Mouse (Mus musculus) lung, postnatal 25 days (tissue): ENCODE data around the gene Coq2.

ENCODE experiments used
- DNase-seq: peaks from one replicate; pipeline ENCODE4 v3.0.0; 2022; ENCODE audit warnings: low spot score

Gene Coq2

DNA sequence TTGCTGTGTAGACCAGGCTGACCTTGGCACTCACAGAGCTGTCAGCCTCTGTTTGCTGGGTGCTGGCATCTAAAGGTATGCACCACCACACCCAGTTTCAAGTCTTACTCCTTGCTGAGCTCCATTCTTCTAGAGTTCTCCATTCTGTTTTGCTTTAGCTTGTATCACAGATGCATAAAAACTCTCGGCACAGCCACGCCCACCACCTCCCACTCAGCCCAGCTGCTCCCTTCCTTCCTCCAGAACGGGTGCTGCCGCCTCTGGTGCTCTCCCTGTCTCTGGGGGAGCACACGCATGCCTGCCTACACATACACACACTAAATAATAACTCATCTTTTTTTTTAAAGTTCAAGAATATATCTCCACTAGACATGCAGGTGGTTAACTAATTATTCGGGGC, 16.5 kb downstream of the Coq2 start:
- DNase-seq, result no peak

GRCm38 (mm10) chr5:100656352-100656751, 18.6 kb downstream of the Coq2 start:
- DNase-seq, result no peak

GRCm38 (mm10) chr5:100652327-100652726, 22.6 kb downstream of the Coq2 start:
- DNase-seq, result no peak

DNA sequence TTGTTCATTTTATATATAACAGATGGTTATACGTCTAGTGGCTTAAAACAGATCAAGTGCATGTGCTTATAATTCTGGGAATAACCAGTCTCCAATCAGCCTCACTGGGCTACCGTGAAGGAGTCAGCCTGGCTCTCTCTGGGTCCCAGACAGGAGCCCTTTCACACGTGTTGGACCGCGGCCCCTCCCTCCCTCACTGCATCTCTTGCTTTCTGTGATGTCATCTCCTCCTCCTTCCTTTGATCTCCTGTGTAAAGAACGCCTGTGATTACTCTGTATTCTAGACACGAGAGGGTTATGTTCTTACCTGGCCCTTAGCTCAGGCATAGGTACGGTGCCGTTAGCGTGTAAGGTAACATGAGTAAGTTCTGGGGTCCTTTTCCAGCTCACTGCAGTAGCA, 23.5 kb downstream of the Coq2 start:
- no peak for DNase-seq

- no peak for DNase-seq
Measured at GRCm38 (mm10) chr5:100650969-100651368, 24.0 kb downstream of the Coq2 start.

DNA sequence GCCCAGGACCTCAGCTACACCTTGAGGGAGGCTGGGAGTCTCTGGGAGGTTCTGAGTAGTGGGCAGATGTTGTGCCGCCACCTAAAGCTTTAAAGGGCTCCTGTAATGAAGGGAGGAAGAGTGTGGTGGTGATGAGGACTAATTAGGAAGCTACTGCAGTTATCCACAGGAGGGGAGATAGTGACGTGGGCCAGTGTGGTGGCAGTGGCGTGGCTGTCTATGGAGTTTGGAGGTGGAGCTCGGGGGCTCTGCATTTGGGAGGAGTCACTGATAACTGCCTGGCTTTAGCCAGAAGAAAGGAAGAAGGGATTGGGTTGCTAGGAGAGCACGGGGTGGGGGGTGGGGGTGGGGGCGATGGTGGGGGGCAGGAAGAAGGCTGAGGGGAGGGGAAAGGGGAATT, 26.4 kb downstream of the Coq2 start:
- DNase-seq, result no peak

GRCm38 (mm10) chr5:100648046-100648445, 26.9 kb downstream of the Coq2 start:
- DNase-seq, result no peak

- DNase-seq, result no peak
Measured at GRCm38 (mm10) chr5:100646558-100646957, 28.4 kb downstream of the Coq2 start.

DNA sequence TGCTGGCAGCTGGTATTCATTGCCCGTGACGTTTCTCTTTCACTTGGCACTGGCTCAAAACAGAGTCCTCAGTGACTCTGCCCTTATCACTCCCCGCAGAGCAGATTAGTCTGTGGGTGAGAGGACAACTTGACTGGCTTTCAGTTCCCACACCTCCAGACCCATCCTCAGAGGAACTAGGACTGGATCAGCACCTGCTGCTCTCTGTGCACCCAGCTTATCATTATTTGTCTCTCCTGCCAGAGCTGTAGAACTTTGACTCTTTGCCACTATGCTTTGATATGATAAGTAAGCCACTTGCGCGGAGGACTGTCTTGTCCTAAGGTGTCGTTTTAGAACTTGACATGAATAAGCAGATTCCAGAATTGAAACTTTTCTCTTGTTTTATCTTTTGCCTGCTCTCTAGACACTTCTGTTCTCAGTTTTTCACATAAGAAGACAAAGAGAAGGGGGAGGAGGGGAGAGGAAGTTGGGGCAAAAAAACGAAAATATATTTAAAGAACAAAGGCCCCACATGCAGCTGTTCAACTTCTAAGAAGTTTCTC, 30.9 kb downstream of the Coq2 start:
- peak; percentile 51 for DNase-seq

DNA sequence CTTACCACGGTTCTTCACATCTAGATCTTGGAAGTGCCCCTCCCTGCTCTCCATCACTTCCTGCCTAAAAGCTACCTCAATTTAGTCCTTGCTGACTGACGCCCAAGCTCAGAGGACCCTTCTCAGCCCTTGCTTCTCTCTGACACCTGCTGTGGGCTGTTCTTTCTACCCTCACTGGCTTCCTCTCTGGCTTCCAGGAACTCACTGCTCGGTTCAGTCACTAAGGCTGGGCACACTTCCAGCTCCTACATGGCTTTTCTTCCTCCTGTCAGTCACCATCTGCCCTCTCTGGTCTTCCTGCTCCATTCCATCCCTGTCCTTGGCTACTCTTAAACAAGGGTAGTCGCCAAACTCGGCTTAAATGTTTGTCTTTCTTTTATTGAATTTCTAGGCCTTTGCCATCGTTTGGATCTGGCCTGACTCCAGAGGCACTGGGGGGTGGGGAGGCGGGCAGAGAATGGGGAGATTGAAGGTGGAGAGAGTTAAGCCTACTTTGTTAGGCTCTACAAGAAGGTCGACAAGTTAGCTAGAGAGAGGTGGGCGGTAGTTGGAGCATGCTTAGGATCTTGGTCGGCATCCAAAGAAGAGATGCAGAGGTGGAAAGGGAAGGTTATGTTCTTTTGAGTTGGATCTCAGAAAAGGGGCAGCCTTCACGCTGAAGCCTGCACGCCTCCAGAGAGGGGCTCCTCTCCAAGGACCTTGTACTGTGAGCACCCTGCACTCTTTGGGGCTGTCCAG, 31.5 kb downstream of the Coq2 start:
- DNase-seq, result no peak

DNA sequence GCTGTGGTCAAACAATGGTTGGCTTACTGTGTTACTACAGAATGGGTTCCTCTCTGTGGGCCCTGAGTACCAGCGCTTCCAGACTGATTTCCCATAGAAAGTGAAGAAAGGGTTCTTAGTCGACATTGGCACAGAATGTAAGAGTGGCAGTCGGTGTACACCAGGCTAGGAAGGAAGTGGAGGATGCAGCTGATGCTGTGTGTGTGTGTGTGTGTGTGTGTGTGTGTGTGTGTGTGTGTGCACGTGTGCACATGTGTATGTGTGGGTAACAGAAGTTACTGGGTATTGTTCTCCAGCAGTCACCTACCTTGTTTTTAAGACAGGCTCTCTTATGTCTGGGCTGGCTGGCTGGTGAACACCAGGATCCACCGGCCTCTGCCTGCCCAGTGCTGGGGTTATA, 32.6 kb downstream of the Coq2 start:
- no peak for DNase-seq

DNA sequence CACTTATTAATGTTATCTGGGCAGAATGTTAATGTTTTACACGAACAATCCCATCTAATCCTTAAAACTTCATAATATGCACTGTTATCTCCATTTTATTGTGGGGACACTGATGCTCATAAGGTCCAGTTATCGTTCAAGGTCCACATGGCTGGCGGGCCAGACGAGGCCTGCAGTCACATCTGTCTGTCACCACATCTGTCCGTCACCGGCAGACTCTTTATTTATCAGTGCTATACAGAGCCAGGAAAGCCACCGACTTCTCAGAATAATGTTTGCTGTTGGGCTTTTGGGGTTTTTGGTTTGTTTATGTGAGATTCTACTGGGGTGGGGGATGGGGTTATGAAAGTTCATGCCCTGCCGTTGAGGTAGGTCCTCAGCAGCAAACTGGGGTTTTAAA, 36.5 kb downstream of the Coq2 start:
- no peak for DNase-seq

DNA sequence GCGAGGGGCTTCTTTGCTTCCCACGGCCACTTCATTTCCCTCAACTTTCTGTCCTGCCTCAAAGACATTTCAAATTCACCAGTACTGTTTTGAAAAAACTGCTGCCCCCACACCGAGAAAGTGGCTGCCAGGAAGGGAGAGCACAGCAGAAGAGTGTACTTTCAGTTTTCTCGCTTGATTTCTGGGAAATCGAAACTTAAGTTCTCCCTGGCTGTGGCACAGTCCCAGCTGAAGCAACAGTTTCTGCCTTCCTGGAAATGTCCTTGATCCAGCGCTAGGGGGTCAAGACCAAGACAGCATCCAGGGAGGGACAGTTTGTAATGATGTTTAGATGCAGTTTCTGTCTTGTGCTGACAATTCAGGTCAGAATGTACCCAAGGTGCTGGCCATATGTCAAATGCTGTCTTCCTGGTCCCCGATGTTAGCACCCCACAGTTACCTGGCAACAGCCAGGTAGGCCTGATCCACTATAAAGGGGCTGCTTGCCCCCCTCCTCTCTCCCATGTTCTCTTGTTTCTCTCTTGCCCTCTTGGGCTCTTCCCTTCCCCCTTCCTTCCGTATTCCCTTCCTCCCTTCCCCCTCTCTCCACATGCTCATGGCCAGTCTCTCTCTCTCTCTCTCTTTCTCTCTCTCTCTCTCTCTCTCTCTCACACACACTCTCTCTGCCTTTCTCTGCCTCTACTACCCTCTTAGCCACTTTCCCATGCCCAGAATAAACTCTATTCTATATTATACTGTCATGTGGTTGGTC, 38.0 kb downstream of the Coq2 start:
- DNase-seq, result peak; percentile 65

DNA sequence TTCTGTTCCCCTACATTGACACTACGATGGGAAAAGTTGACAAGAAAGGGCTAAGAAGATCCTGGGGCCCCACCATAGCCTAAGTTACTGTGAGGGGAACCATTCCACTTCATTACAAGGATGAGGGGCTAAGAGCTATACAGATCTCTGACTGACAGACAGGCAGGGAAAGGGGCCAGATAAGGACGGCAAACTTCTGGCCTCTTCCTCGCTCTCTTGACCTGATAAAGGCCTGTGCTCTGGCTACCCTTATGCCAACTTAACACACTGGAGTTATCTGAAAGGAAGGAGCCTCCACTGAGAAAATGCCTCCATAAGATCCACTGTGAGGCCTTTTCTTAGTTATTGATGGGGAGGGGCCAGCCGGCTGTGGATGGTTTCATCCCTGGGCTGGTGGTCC, 39.0 kb downstream of the Coq2 start:
- DNase-seq, result no peak

DNA sequence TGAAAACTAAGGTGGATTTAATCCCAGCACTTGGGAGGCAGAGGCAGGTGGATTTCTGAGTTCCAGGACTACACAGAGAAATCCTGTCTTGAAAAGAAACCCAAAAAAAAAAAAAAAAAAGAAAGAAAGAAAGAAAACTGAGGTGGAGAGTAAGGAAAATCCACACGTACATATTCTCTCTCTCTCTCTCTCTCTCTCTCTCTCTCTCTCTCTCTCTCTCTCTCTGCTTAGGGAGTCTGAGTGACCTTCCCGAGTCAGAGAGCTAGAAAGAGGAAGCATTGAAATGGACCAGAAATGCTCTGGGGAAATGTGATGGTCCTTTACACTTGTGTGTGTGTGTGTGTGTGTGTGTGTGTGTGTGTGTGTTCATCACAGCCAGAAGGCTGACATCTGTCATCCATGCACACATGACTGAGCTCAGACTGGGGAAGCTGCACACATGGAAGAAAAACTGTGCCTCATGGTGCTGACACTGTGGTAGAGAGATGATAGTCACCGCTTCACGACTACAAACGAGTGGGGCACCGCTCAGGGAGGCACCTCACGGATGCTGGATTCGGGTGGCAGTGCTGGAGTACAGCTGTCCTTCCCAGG, 40.0 kb downstream of the Coq2 start:
- no peak for DNase-seq

DNA sequence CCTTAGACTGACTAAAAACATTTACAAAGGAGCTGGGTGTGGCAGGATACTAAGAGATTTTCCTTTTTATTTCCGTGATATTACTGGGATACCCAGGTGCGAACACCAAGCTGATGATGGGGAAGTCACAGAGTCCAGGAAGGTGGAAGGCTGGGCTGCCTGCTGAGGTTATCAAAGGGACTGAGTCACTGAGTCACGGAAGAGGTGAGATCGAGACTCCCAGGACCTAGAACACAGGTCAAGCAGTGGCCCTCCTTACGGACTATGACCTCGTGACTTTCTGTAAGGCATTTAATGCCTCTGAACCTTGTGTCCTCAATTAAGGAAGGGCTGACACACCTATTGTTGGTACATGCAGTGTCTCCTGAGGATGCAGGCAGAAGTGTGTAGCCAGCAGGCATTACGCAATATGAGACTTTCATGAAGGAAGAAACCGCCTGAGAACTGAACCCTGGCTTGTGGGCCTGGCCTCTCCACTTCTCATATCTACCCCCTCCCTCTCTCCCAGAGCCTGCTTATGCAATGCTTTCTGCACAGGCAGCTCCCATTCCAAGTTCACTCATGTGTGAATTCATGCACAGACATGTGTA, 42.3 kb downstream of the Coq2 start:
- peak; percentile 62 for DNase-seq

GRCm38 (mm10) chr5:100628807-100629206, 46.1 kb downstream of the Coq2 start:
- DNase-seq, result no peak

- no peak for DNase-seq
Measured at GRCm38 (mm10) chr5:100626526-100626925, 48.4 kb downstream of the Coq2 start.

DNA sequence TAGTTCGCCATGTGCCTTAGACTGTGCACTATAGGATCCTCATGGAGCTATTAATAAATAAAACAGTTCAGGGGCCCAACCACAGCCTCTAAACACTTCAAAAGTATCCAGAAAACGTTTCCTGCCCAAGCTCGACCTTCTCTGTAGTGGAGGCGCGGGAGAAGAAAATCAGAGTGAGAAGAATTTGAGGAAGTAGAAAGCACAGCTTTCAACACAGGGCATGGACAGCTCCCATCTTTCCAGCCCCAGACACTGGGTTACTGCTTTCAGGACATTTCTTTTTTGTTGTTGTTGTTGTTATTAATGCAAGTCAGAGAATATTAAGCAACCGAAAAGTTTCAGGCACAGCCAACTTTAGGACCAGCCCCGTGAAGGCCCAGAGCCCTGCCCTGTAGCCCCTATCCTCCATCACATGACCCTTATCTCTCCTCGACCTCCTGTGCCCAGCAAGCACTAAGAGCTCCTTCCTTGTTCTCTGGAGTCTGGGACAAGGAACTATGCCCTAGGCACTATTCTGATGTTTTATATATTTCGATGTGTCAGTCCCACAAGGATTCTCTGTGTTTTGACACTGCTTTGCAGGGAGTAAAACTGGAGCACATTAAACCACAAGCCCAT, 50.1 kb downstream of the Coq2 start:
- DNase-seq, result no peak

- no peak for DNase-seq
Measured at GRCm38 (mm10) chr5:100622509-100623163, 52.3 kb downstream of the Coq2 start.

DNA sequence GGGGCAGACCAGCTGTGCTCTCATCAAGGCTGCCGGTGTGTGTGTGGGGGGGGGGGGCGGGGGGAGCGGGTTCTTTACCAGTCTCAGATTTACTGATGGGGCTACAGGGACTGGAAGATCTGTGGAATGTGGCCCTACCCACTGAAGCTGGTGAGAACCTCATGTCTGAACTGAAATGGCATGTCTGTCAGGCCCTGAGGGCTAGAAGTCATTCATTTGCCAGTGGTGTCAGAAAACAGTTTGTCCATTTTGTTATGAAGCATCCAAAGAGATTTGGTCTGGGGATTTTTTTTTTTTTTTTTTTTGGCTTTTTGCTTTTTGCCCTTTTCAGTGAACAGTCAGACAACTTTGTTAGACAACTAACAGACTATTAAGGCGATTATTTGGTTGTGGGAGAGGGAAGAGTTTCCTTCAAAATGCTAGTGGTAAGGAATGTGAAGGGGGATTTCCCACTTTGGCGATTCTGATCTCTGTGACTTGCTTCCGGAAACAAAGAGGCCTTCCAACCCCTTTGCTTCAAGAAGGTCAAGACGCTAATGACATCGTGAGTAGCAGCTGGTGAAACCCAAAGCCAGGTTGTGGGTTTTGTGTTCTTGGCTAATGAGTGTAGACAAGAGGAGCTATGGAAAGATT, 52.9 kb downstream of the Coq2 start:
- DNase-seq, result no peak
